Mouse (Mus musculus) granulocyte monocyte progenitor cell, adult 5-6 weeks (primary cell): ENCODE data around the gene Slc29a4. TPM values are rescaled to one million over a fixed set of nuclear protein-coding genes. Genes with fewer than 3 reads are reported as not detected.

Source experiments
- ATAC-seq: replicated peaks from 2 replicates; pipeline ENCODE4 v1.8.0; 2016; ENCODE audit warnings: mild to moderate bottlenecking, moderate TSS enrichment, inconsistent platforms; ENCODE audit not compliant: poor library complexity, severe bottlenecking
- total RNA-seq, 2 experiments: library from RNA; stranded (forward) in 1 of 2; stranded (reverse) in 1 of 2; fragments of 200-712, 200-1000 nt in 1 of 2; fragments of >200 nt in 1 of 2; fragmentation: Nextera tagmentation in 1 of 2; gene quantifications; 2 replicates each; pipeline ENCODE4 v1.2.3; 2014 to 2017

Slc29a4 gene
- total RNA-seq, 2 experiments from 2014 or later, result not detected

DNA sequence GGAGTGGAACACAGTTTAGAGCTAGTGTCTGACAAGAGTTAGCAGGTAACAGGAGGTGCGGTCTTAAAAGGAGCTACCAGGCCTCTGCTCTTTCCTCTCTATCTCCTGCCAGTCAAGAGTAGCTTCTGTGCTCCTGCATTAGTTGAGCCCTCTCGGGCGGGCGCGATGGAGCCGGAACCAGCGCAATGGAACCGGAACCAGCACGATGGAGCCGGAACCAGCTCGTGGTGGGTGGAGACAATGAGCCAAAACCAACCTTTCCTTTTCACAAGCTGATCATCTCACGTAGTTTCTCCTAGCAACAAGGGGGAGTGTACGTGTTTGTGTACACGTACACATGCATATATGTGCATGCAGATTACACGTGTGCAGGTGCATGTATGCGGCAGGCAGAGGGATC, 36.0 kb downstream of the Slc29a4 start:
- no peak for ATAC-seq

DNA sequence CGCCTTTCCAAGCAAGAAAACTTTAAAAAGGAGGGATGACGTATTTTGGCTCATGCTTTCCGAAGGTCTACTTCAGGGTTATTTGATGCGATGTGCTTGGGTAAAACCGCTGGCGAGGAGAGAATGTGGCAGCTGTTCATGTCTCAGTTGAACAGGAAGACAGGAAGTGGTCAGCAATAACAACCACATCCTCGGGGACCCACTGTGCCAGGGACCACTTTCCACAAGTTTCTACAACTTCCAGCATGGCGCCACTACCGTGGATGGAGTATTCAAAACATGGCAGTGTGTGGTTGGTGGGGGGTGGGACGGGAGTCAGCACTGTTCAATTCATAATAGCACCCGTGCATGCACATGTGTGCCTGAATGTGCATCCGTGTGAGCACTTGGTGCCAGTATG, 38.0 kb downstream of the Slc29a4 start:
- ATAC-seq, result peak; percentile 37; the same call in 1 of the 2 replicates

DNA sequence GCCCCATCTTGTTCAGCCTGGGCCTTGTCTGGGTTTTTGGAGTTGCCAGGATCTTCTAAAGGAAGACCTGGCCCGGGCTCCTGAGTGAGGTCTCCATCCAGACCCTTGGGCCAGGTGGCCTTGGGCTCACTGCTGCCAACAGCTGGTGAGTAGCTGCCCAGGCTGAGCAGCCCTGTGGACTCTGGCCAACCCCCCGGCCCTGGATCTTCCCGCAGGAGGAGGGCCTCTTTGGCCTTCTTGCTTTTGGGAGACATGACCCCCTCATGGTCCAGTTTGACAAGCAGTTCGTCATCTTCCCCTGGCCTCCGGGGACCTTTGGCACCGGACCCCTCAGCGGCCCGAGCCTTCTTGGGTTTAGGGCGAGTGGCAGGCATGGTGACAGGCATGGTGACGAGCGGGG, 39.6 kb downstream of the Slc29a4 start:
- ATAC-seq, result no peak

DNA sequence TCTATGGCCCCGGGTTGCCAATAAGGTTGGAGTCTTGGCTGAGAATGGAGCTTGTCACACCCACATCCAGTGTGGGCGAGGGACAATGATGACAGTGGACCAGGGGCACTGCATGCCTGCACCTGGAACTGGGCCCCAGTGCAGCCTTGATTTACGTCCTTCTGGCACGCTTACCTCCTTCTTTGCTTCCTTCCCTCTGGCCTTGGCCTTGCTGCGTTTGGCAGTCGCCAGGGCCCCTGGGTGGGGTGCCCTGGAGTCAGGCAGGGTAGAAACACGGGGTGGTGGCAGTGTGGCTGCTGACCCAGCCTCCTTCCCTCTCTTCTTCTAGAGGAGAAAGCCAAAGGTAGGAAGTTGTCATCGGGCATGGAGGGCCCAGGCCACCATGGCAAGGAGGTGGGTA, 47.6 kb downstream of the Slc29a4 start:
- no peak for ATAC-seq

DNA sequence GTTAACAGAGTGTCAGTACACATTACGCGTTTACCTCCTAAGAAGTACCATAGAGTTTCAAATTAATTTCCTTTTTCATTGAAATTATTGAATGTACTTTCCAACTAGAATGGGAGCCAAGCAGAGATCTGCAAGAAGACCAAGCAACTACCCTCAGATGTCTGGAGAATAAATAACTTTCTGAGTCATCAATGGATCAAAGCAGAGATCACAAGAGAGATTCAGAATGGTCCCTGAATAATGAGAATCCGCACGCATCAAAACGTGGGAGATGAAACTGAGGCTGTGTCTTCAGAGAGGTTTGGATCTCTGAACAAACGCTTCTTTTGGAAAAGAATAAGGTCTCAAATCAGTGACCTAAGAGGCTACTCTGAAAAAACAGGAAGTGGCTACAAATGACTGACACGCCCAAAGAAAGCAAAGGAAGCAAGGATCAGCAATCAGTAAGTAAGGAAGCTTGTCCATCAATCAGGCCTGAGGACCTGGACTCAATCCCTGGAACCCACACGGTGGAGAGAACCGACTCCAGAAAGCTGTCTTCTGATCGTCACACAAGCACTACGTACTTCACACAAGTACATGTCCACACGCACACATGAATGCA, 54.8 kb downstream of the Slc29a4 start:
- peak; percentile 79 for ATAC-seq

DNA sequence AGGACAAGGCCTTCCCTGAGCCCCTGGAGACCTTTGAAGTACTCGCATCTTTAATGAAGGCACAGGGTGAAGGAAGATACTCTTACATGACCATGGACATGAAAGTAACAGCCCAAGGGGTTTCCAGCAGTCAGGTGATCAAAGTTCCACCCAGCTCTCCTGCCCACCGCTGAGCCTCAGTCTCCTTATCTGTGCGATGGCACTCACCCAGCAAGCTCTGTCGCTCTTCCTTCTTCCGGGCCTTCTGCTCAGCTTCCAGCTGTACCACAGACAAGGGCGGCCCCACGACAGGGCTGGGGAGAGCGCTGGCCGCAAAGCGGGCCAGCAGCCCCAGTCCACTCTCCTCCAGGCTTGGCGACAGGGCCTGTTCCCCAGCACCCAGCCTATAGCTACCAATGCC, 57.9 kb downstream of the Slc29a4 start:
- ATAC-seq, result no peak

DNA sequence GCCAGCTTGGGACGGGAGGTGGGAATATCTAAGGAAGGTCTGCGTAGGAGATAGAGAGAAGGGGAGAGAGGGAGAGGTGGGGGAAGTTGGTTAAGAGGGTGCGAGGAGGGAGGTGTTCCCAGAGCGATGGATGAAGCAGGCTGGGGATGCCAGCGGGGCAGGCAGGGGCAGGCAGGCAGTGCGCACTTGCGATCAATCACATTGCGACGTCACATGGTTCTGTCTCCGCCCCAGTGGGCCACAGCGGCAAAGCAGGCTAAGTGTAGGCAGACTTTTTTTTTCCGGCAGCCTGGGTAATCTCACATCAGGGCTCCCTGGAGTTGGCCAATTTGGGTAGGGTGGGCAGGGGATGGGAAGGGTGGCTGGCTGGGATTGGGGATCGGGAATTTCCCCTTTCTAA, 59.9 kb downstream of the Slc29a4 start:
- no peak for ATAC-seq

DNA sequence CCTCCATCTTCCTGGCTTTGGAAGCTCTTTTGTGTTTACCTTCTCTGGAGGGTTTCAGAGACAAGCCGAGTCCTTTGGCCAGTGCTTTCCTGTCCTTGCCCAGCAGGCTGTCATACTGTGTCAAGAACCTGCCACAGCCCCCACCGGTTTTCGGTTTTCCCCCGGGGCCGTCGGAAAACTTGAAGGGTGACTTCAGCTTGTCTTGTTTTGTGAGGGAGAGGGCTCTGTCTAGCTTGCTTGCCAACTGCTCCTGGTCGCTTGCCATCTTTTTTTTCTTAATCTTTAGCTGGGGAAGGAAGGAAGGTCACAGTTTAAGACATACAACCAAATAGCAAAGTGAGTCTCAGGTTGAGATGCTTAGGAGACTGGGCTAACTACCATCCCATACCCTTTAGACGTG, 67.5 kb downstream of the Slc29a4 start:
- no peak for ATAC-seq

DNA sequence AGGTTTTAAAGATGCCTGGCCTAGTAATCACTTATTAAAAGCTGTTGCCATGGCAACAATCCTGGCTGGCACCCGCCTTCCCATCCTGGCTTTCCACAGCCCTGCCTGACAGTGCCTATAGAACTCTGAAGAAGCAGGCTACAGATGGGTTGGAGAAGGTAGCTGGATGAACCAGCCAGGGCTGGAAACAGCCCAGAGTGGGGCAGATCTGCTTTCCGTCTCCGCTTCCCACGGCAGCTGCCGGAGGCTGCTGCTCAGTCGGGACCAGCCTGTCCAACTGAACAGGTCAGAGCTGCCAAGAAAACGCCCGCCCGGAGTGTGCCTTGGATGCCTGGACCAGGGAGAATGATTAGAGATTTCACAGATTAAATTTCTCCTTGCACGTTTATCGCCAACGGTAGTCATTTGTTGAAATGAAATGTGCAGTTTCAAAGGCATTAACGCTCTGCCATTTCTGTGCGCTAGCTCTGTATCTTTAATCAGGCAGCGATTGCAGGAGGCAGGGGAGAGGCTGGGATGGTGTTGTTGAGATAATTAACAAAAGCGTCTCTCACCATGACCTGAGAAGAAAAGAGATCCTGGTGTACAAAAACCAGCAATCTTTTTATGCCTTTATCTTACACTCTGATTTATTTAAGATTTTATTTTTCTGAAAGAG, 69.1 kb downstream of the Slc29a4 start:
- ATAC-seq, result no peak

DNA sequence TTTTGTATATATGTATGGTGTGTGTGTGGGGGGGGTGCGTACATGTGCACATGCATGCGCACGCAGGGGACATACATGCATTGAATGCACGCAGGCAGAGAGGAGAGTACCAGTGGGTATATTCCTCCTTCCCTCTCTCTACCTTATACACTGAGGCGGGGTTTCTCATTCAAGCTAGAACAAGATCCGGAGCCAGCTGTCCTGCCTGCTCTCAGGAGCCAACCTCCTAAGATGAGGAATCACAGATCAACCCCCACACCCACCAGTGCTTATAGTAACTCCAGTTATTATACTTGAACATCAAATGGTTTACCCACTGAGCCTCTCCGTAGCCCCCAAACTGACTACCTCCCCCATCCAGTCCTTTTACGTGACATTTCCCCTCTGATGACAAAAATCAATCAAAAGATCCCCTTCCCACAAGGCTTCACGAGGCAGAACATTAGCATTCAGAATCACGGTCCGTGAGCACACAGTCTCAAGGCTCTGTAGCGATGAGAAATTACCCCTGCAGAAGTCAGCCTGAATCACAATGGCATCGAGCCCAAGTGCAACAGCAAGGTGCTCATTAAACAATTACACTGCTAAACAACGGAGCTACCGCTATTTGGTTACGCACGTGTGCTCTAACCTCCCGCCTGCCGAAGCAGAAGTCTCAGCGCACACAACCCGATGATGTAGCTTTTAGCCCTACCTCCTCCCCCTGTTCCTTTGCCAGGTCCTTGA, 69.9 kb downstream of the Slc29a4 start:
- ATAC-seq, result no peak

DNA sequence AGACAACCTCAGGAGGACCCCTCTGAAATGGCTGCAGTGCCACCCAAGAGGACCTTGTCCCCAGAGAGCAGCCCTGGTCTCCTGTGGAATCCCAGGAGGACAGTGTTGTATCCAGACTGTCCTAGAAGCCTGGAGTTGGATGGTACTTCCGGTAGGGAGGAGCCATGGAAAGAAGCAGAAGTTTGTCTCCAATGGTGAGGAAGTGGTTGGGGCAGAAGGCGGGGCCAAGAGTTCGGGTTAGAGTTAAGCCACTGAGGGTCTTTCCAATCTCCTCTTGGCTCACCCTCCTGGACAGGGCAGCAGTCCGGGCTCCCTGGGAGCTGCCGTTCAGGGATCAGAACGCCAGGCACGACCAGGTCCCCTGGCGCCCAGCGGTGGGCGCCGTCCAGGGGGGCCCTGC, 72.0 kb downstream of the Slc29a4 start:
- ATAC-seq, result peak; percentile 72

DNA sequence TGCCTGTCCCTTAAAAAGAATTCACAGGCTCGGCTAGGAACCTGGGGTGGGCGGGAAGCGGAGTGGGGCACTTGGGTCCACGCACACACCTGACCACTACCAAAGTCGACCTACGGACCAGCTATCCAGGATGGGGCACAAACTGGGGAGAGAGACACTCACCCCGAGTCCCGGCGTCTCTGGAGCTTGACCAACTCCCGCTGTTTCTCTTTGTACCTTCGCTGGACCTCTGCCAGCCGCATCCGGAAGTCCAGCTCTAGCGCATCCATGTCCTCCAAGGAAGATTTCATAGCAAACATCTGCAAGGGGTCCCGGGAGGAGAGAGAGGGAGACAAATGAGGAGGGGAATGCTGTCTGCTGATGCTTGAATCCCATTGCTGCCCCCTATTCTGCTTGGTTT, 72.6 kb downstream of the Slc29a4 start:
- ATAC-seq, result no peak

DNA sequence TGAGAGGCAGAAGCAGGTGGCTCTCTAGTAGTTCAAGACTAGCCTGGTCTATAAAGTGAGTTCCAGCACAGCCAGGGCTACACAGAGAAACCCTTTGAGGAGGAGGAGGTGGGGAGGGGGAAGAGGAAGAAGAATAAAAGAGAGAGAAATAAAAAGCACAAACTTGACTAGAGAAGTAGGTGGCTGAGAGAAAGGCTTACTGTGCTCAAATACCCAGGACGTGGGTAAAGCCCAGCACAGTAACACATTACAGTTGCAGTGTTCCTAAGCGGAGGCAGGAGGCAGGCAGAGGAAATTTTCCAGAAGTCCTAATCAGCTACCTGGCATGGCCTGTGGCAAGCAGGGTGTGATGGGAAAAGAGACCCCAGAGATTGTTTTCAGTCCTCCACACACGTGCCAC, 74.4 kb downstream of the Slc29a4 start:
- no peak for ATAC-seq

DNA sequence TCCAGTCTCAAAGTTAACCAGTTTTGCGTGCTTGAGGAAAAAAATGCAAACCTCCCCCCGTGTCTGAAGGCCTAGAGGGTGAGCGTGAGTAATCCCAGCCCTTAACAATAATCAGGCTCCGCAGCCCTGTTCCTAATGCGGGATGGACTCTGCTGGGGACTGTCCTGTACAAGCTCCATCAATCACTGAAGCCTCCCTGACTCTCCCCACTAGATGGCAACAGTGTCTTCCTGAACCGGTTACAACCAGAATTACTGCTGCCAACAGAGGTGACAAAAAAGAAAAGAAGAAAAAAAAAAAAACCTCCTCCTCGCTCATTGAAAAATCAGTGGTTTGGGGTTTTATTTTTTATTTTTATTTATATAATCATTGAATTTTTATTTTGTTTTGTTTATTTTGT, 75.6 kb downstream of the Slc29a4 start:
- peak; percentile 52 for ATAC-seq

DNA sequence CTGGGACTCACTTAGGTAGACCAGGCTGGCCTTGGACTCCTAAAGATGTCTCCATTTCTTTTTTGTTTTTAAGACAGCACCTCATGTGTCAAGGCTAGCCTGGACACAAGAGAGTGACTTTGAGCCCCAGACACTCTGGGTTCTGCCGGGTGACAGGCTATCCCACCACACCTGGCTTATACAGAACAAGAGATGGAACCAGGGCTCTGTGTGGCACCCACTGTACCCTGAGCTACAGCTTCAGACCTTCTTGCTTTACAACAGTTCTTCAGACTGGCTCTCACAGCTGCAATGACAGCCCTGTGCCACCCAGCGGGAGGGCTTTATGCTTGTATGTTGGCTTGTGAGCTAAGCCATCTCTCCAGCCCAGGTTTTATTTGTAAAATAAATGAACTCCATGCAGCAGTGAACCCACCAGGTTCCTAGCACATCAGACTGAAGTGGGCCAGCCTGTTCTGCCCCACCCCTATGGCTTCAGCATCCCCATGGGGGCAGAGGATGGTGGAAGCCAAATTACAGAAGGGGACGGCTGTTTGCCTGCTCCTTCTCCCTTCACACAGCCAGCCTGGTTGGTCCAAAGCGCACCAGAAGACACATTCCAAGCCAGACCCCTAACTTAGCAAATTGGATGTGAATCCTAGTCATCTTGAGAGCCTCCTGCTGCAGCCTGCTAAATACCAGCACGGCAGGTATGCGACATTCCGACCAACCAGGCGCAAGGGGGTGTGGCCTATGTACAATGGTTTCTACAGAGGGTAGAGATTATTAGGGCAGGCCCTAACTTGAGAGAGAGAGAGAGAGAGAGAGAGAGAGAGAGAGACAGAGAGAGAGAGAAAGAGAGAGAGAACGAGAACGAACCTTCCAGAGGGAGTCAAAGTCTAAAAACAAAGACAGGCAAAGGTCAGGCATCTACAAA, 76.3 kb downstream of the Slc29a4 start:
- no peak for ATAC-seq

DNA sequence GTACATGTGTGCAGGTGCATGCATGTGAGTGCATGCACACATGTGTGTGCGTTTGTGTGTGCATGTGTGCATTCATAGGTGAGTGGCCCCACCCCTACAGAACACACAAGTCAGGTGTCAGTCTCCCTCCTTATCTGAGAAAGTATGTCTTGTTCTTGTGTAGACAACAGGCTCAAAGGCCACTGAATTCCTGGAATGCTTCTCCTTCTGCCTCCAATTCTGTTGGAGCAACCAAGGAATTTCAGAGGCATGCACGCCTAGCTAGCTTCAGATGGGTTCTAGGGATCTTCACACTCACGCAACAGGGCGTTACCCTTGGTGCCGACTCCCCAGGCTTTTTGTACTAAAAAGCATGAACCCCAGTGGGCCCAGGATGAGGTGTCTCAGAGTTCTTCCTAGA, 77.3 kb downstream of the Slc29a4 start:
- no peak for ATAC-seq

DNA sequence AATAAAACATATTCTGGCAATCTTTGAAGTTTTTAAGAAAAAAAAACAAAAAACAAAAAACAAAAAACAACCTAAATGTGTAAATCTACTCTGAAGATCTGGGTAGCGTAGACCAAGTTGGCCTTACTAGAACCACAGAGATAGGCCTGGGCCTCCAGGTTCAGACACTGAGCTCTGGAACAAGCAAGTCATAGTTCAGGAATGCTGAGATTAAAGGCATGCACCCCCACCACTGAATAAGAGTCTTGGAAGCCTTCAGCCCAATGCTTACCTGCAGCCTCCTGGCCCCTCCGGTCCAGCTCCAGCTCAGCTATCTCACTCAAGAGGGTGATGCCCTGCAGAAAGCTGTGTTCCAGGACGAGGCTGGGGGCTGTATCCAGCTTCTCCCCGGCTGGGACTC, 78.7 kb downstream of the Slc29a4 start:
- ATAC-seq, result no peak

DNA sequence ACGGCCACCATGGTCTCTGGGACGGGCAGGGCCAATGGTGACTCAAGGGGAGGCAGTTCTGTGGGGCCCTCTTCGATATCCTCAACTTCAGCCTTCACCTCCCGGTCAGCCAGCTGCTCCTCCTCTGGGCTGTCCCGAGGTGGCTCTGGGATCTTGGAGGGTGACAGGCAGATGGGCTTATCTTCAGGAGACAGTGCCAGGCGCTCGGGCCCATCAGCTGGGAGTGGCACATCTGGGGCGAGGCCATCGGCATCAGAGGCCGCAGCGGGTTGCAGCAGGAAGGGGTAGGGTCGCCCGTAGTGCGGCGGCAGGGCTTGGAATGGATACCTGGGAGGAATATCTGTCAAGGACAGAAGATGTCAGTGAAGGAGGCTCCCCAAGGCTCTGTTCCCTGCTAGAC, 79.7 kb downstream of the Slc29a4 start:
- ATAC-seq, result no peak
